Mouse (Mus musculus) bone marrow macrophage, adult 2 months (primary cell): ENCODE data around the gene Rgs12.

Experiments
- CTCF ChIP-seq: IDR thresholded peaks from 2 replicates; pipeline ENCODE4 v1.5.1; 2012; ENCODE audit warnings: low read depth, mild to moderate bottlenecking, low read length, moderate library complexity
- POLR2A ChIP-seq: IDR thresholded peaks from 2 replicates; pipeline ENCODE4 v1.6.1; 2012; ENCODE audit warnings: mild to moderate bottlenecking, low read depth, low read length, borderline replicate concordance

DNA sequence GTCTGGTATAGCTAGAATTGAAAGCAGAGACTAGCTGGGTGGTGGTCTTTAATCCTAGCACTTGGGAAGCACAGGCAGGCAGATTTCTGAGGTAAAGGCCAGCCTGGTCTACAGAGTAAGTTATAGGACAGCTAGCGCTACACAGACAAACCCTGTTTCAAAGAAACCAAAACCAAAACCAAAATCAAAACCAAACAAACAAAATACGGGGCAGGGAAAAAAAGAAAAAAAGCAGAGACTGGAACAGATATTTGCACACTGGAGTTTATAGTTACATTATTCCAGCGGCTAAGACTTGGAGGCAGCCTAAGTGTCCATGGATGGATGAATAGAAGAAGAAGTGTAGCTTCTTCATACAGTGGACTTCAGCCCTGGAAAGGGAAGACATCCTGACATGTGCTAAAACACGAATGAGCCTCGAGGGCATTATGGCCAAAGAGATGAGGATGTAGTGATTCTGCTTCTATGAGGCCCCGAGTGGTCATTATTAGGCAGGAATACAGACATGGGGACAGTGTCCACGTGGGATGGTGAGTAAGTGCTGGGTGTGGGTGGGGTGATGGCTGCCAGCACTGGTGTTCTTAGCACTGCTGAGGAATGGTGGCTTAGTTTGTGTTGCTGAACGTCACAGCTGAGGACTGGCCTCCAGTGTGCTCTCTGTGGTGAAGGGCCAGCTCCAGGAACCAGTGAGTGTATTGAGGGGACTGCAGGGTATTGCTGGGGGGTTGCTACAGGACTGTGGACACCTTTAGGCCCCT lies 24.5 kb downstream of the Rgs12 start:
- TF ChIP-seq POLR2A: no peak
- no peak for TF ChIP-seq CTCF
